Mouse (Mus musculus) adrenal gland (tissue): ENCODE results near the gene Stk25.

ENCODE experiments used
- intact Hi-C: fragments of 180-260 bp; cut with DNase I; formaldehyde crosslinking; loops from one replicate; pipeline ENCODE4 v1.15.1; 2025

Gene Stk25

DNA sequence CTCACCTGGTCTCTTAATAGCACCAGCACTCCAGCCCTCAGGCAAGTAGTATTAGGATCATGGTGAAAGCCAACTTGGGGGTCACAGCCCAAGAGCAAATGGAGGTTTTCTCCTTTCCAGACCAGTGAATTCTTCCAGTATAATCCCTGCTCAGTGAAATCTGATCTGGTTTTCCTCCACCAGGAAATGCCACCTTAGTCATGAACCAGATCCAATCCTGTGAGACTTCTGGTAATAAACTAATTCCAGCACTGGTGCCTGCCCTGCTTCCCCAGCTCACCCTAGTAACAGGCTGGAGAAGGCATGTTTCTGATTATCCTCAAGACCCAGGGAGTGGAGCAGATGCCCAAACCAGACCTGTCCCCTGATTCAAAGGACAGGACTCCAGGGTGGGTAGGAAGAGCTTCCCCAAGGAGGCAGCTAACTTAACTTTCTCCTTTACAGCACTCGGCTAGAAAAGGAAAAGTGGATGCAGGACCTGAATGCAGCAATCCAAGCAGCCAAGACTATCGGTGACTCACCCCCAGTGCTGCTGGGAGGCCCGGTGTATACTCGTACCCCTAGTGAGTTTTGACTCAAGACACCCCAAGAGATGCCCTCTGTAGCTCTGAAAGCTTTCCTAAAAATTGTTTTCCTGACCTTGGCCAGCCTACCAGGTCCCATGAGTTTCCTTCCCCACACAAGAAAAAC, 40.3 kb downstream of the Stk25 start:
- intact Hi-C loops = no loop called here

DNA sequence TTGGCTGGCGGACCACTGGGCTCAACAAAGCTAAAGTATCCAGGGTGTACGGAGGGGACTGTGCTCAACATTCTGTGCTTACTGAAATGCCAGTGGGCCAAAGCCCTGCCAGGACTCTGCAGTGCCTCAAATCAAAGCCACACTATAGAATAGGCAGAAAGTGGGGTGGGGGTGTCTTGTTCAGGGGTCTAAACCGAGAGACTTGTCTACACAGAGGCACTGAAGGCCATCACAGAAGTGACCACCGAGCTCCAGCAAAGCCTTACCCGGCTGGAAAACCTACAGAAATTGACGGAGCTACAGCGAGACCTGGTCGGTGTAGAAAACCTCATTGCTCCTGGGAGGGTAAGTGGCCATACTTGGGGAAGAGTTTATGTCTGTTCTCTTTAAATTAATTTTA, 48.7 kb downstream of the Stk25 start:
- intact Hi-C loops = no loop called here

DNA sequence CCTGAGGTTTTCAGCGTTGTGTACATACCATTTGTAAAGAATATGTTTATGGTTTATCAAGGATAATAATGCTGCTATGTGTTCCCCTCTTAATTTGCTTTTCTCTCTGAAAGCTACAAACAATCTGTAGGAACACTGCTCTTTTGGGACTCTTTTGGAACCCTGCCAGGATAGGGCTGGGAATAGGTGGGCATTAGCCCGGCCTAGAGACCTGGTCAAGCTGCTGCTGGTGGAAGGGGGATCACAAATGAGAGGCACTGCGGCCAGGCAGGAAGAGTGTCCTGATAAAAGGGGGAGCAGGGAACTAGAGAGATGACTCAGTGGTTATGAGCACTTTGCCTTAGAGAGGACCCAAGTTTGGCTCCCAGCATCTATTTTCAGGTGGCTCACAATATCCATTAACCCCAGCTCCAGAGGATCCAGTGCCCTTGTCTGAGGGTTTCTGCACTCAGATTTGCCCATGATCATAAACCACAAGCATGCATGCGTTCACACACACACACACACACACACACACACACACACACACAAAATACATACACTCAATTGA, 49.7 kb downstream of the Stk25 start:
- intact Hi-C loops = no loop called here

DNA sequence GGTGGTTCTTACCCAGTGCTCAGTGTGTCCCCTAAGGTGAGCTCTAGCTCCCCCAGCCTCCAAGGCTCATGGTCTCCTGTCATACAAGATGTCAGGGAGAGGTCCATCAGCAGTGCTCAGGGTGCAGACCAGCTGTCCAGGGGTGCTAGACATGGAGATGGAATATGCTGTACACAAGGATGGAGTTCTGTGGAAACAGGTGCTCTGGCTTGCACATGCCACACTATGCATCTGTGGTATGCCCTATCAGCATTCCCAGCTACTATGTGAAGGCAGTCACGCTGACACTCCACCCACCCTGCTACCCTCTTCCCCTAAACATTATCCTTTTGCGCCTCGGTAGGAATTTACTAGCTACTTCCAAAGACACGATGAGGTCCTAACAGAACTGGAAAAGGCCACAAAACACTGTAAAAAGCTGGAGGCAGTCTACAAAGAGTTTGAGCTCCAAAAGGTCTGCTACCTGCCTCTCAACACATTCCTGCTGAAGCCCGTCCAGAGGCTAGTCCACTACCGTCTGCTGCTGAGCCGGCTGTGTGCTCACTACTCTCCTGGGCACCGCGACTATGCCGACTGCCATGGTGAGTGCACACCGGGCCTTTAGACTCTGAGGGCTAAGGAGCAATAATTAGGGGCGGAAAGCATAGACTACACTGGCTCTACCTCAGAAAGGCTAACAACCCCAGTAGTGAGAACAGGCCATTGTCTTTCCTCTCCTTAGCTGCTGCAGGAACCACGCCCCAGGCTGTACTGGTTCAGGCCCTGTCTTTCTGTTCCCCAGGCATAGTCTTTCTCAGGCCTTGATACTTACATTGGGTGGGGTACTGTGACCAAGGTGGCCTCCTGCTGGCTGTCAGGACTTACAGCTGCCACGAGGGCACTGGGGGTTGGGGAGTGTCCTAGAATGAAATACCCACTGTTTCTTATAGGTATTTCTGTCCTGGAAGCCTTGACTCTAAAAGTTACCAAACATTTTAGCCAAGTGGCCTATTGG, 51.1 kb downstream of the Stk25 start:
- intact Hi-C loops = no loop called here

DNA sequence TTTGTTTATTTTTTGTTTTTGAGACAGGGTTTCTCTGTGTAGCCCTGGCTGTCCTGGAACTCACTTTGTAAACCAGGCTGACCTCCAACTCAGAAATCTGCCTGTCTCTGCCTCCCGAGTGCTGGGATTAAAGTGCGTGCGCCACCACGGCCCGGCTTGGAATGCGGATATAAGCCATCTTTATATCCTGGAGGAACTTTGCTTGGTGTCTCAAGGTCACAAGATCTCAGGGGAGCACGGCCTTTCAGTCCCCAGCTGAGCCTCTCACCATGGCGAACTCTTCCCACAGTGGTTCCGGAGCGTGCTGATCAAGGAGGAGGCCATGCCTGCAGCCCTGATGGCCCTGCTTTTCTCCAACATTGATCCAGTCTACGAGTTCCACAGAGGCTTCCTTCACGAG, 54.5 kb downstream of the Stk25 start:
- intact Hi-C loops = no loop called here

DNA sequence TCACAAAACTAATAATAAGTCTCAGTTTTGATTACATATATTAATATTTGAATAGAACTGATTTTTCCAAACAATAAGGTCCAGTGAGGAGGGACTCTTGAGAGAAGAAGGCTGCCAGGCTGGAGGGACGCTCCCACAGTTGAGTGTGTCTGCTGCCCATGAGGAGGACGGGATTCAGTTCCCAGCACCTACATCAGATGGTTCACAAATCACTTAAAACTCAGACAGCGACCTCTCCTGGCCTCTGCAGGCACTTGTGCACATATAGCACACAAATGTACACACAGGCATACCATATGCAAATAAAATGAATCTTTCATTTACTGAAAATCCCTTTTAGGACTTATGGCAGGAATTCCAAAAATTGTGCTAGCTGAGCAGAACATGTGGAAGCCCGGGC, 55.5 kb downstream of the Stk25 start:
- intact Hi-C loops = no loop called here

DNA sequence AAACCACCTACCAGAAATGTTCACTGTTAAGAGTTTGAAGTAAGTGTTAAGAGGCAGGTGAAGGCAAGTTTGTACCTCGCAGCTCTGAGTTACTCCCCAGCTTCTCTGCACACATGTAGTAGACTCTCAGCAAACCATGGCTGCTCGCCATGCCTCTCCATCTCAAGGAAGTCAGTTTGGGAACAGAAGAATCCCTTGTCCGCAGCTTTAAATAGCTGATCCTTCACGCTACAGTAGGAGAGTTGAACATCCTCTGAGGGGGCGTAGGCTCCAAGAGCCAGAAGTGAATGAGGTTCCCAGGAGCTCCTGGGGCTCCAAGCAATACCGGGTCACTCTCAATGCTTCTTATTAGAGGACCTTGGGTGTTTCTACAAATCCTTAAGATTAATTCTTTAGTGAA, 62.5 kb downstream of the Stk25 start:
- intact Hi-C loops = no loop called here

DNA sequence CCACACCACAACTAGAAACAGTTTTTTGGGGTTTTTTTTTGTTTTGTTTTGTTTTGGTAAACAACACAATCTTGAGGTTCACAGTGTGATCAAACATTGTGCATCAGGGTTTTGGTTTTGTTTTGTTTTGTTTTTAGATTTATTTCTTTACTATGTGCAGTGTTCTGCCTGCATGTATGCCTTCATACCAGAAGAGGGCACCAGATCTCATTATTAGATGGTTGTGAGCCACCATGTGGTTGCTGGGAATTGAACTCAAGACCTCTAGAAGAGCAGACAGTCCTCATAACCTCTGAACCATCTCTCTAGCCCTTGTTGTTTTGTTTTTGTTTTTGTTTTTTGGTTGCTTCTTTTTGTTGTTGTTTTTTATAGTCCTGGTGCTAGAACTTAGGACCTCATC, 64.5 kb downstream of the Stk25 start:
- intact Hi-C loops = no loop called here

DNA sequence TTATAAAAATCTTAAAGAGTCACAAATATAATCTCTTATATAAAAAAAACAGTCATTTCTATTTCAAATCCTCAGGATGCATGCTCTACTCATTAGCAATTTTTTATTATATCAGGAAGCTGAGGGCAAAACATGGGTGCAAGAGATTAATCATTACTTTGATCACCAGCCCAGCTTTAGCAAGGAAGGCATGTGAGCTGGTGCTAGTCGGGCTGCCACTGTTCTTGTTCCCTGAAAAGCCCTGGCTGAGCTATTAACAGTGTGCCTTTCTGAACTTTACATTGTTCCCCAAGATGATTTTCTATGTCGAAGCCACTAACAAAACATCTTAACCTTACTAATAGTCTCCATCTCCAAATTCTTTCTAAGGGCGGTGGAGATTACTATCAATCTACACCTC, 70.1 kb downstream of the Stk25 start:
- intact Hi-C loops = no loop called here

DNA sequence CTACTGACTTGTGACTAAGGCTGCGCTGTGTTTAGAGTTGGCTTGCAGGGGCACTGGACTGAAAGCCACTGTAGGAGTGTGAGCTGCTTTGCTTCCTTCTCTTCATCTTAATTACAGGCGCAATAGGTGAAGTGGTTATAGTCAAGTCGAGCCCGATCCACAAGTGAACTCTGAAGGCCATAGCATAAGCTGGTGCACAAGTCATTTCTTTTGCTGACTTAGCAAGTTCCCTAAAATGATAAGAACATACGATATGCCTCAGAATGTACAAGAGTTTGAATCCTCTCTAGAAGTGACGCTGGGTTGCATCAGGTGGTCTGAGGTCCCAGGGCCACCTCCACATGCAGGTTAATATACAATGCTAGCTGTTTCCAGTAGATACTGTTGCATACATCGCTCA, 76.9 kb downstream of the Stk25 start:
- intact Hi-C loops = no loop called here

DNA sequence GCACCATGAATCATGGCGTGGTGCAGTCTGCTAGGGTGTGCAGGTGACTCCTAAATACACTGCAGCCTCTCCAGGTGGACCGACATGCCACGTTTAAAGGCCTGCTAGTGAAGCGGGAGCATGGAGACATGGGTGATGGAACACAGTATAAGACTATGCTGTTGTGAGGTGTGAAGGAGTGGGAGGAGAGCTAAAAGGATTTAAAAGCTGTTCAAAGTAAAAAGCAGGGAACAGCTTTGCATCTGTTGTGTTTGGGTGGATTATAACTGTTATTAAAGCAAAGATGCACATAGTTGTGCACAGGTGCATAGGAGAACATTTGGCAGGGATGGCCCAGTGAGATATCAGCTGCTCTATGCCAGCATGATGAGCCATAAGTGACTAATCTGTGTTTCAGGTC, 80.6 kb downstream of the Stk25 start:
- intact Hi-C loops = no loop called here

DNA sequence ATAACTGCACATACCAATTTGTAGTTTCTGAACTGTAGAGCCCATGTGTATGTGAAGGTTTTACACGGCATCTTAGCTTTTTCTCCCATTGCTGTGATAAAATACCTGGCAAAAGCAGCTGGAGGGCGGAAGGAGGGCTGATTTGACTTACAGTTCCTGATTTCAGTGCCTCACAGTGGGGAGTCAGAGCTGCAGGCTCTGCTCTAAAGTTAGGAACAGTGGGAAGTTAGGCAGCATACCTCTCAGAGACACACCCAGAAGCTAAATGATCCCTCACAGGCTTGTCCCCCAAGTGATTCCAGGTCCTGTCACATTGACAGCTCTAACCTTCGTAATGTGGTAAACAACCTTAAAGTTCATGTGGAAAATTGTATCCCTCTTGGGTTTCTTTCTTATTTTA, 81.4 kb downstream of the Stk25 start:
- intact Hi-C loops = no loop called here
